Mouse (Mus musculus): ENCODE data around the gene Kdm4a. TPM values are rescaled to one million over a fixed set of nuclear protein-coding genes. Genes with fewer than 3 reads are reported as not detected.

Kdm4a gene
- total and polyA plus RNA-seq, 3 experiments: 18.7 to 26.3 (median 23.5) TPM

DNA sequence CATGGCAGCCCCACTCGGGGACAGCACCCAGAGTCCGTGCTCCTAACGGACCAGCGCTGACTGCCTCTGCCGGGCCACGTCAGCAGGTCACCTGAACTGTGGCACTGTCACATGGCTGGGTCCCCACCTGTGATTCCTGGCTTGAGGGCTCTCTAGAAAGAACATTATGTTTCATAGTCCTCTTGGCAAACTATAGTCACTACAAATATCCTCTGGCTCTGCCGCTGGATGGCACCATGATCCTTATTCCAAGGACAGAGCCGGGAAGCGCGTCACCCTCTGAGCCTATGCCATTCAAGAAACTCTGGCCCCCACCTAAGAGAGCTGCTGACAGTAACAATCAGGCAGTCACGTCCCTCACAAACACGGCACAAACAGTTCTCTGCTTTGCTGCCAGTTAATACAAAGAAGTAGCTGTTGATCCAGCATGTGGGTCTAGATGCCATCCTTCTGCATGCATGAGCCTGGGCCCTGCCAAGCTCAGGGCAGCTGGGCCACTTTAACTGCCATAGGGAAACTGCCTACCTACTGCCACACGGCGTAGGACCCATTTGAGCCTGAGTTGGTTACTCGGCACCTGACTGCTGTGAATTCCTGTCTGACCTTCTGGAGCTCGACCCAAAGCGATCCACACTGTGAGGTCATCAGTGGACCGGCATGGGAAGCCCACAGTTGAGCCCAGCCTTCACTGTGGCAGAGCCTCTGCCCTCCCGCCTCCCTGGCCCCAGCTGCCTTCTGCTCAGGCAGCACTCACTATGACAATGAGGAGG is 32.1 kb downstream of the Kdm4a start:
- H3K27me3 ChIP-seq (ENCODE audit: control insufficient read depth, insufficient read depth, low read length): no peaks in the 10 kb centered on the region
- DNase-seq: peak; percentile 58 to 65
- no peaks in the 10 kb centered on the region for H3K79me2 ChIP-seq (replicated peaks; ENCODE audit: control insufficient read depth, insufficient read depth, low read length)
- H3K9ac ChIP-seq (ENCODE audit: low read depth, low read length): no peak overlapping the region
- no peak overlapping the region for H3K4me3 ChIP-seq
- WGBS: 68% methylated on average over 19 of the region's 19 CpGs
- H3K36me3 ChIP-seq (ENCODE audit: control insufficient read depth, insufficient read depth, low read length): 0 out of 2 replicates have a peak, but pooled peaks cover 3% of the 10 kb centered on the region
- intact Hi-C loops (cut with DNase I): loop anchor here (5.0 kb wide), 1 partner anchor 145 kb away; the partner anchor contains the start of gene Ptprf
- H3K27ac ChIP-seq: peak overlapping the region; percentile 67
- no peaks in the 10 kb centered on the region; the same call in none of the 2 replicates for H3K4me1 ChIP-seq (ENCODE audit: control insufficient read depth, insufficient read depth, low read length)
- no peak; the same call in 1 of the 2 replicates for TF ChIP-seq EP300 (IDR thresholded peaks at IDR 0.05; ENCODE audit: insufficient read depth, low read depth, low read length)
- no peak; the same call in 1 of the 2 replicates for TF ChIP-seq POLR2A (IDR thresholded peaks at IDR 0.05; ENCODE audit: insufficient read depth, low read depth, low read length)
- TF ChIP-seq CTCF (IDR thresholded peaks at IDR 0.05): peak; percentile 50

DNA sequence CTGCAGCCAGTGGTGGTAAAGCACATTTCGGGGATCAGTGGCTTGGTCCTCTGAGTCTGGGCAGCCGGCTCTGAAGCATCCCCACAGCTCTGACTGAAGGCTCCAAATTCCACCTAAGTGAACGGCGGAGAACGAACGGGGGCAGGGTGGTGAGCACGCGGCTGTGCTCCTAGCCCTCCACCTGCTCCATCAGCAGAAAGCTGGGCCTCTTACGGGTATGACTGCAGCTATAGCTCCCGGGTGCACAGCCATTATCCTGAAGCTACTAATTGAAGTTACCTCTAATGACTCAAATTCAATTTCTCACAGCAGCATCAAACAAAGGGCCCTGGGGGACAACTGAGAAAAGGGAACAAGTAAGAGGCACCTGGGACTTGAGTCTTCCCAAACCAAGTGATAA is 32.8 kb downstream of the Kdm4a start:
- intact Hi-C loops (cut with DNase I): loop anchor here (5.0 kb wide), 1 partner anchor 145 kb away; the partner anchor contains the start of gene Ptprf
- 0 out of 2 replicates have a peak, but pooled peaks cover 3% of the 10 kb centered on the region for H3K36me3 ChIP-seq (ENCODE audit: control insufficient read depth, insufficient read depth, low read length)
- 89% methylated on average over 10 of the region's 10 CpGs for WGBS

DNA sequence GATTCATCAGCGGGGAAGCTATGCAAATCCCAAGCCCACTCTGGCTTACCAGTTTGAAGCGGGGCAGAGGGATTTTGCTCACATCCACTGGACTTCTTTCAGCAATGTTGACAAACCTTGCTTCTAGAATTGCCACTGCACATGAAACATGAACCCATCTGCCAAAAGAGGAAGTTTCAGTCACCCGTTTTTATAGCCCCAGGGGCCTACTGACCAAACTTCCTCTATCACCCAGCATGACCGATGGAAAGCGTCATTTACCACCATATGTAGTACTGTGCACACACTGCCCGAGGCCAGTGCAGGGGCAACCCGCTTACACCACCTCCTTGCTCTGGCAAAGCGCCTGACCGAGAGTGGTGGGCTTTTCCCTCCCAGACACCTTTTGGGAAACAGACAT is 35.5 kb downstream of the Kdm4a start:
- no peak overlapping the region for H3K9ac ChIP-seq (ENCODE audit: low read depth, low read length)
- H3K4me3 ChIP-seq: no peak overlapping the region
- H3K79me2 ChIP-seq (replicated peaks; ENCODE audit: control insufficient read depth, insufficient read depth, low read length): no peaks in the 10 kb centered on the region
- no peaks in the 10 kb centered on the region; the same call in 1 of the 2 replicates for H3K4me1 ChIP-seq (ENCODE audit: control insufficient read depth, insufficient read depth, low read length)
- 0 out of 2 replicates have a peak, but pooled peaks cover 3% of the 10 kb centered on the region for H3K36me3 ChIP-seq (ENCODE audit: control insufficient read depth, insufficient read depth, low read length)
- peak in 1 of 2 experiments; percentile 35 for DNase-seq
- H3K27me3 ChIP-seq (ENCODE audit: control insufficient read depth, insufficient read depth, low read length): no peaks in the 10 kb centered on the region
- TF ChIP-seq EP300 (IDR thresholded peaks at IDR 0.05; ENCODE audit: insufficient read depth, low read depth, low read length) (no peak), POLR2A (IDR thresholded peaks at IDR 0.05; ENCODE audit: insufficient read depth, low read depth, low read length) (no peak), CTCF (IDR thresholded peaks at IDR 0.05) (no peak)
- intact Hi-C loops (cut with DNase I): no loop called here
- no peak overlapping the region for H3K27ac ChIP-seq
- WGBS: 79% methylated on average over 9 of the region's 9 CpGs

More for the DNA sequence above, 32.8 kb downstream of the Kdm4a start:
- Histone ChIP-seq H3K4me3 (no peak overlapping the region), H3K9ac (ENCODE audit: low read depth, low read length) (no peak overlapping the region), H3K27me3 (ENCODE audit: control insufficient read depth, insufficient read depth, low read length) (no peaks in the 10 kb centered on the region), H3K27ac (peak overlapping the region; percentile 52), H3K79me2 (replicated peaks; ENCODE audit: control insufficient read depth, insufficient read depth, low read length) (no peaks in the 10 kb centered on the region), H3K4me1 (ENCODE audit: control insufficient read depth, insufficient read depth, low read length) (no peaks in the 10 kb centered on the region; the same call in none of the 2 replicates)
- no peak for DNase-seq
- TF ChIP-seq EP300 (IDR thresholded peaks at IDR 0.05; ENCODE audit: insufficient read depth, low read depth, low read length): no peak

DNA sequence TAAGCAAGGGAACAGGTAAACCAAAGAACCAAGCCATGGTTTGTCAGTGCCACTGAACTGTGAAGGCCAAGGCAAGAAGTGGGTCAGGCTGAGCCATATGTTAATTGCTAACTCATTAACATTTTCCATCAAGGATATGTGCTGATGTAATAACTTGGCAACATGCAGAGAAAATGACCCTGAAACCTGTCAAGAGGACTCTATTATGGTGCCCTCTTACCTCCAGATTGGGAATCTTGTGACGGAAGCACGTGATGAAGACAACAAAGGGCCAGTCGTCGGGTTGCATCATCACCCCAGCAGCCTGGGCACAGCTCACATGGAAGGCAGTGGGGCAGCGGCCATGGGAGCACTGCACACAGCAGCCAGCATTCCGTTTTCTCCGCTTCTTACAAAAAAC is 36.2 kb downstream of the Kdm4a start:
- peaks cover 2% of the 10 kb centered on the region for H3K4me1 ChIP-seq (ENCODE audit: control insufficient read depth, insufficient read depth, low read length)
- no peaks in the 10 kb centered on the region for H3K27me3 ChIP-seq (ENCODE audit: control insufficient read depth, insufficient read depth, low read length)
- WGBS: 82% methylated on average over 7 of the region's 7 CpGs
- no peak overlapping the region for H3K9ac ChIP-seq (ENCODE audit: low read depth, low read length)
- TF ChIP-seq CTCF (IDR thresholded peaks at IDR 0.05) (no peak), POLR2A (IDR thresholded peaks at IDR 0.05; ENCODE audit: insufficient read depth, low read depth, low read length) (no peak), EP300 (IDR thresholded peaks at IDR 0.05; ENCODE audit: insufficient read depth, low read depth, low read length) (no peak)
- H3K36me3 ChIP-seq (ENCODE audit: control insufficient read depth, insufficient read depth, low read length): 0 out of 2 replicates have a peak, but pooled peaks cover 3% of the 10 kb centered on the region
- no peaks in the 10 kb centered on the region for H3K79me2 ChIP-seq (replicated peaks; ENCODE audit: control insufficient read depth, insufficient read depth, low read length)
- no peak for DNase-seq
- no peak overlapping the region for H3K27ac ChIP-seq
- H3K4me3 ChIP-seq: no peak overlapping the region
- intact Hi-C loops (cut with DNase I): no loop called here

DNA sequence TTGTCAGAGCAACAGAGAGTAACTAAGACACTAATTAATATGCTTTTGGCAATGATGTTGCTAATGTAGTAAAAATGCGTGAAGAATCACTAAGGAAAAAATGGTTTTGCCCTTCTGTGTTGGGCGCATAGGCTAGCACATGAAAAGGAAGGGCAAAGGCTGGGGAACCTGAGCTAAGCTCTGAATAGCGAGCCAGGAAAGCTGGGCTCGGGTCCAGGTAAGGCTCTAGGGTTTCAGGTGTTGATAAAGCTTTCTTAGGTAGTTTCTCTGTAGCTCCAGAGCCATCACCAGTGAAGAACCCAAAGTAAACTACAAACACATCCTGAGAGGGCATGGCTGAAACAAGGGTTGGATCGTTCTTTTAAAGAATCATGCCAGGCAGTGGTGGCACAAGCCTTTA is 38.3 kb downstream of the Kdm4a start:
- Histone ChIP-seq H3K27ac (no peak overlapping the region), H3K4me1 (ENCODE audit: control insufficient read depth, insufficient read depth, low read length) (peaks cover 3% of the 10 kb centered on the region)
- 86% methylated on average over 5 of the region's 5 CpGs for WGBS

DNA sequence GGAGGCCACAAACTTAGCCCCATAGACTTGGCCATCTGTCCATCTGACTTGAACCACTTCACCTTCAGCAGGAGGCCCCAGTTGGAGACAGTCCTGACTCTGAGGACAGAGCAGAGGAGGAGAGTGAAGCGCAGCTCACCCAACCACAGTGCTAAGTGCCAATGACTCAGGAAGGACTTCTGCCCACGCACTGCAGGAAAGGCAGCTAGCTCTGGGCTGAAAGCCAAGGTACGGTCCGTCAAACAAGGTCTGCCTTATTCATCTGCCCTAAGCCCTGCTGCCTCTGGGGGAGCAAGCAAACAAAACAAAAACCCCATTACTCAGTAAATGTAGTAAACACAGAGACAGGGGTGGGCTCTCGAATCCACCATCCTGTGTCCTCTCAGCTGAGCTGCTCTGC is 41.0 kb downstream of the Kdm4a start:
- H3K36me3 ChIP-seq (ENCODE audit: control insufficient read depth, insufficient read depth, low read length): no peaks in the 10 kb centered on the region
- TF ChIP-seq EP300 (IDR thresholded peaks at IDR 0.05; ENCODE audit: insufficient read depth, low read depth, low read length): no peak
- TF ChIP-seq POLR2A (IDR thresholded peaks at IDR 0.05; ENCODE audit: insufficient read depth, low read depth, low read length): no peak
- TF ChIP-seq CTCF (IDR thresholded peaks at IDR 0.05): peak; percentile 41
- intact Hi-C loops (cut with DNase I): no loop called here

More for the DNA sequence above, 38.3 kb downstream of the Kdm4a start:
- Histone ChIP-seq H3K27me3 (ENCODE audit: control insufficient read depth, insufficient read depth, low read length) (no peaks in the 10 kb centered on the region), H3K36me3 (ENCODE audit: control insufficient read depth, insufficient read depth, low read length) (no peaks in the 10 kb centered on the region), H3K79me2 (replicated peaks; ENCODE audit: control insufficient read depth, insufficient read depth, low read length) (no peaks in the 10 kb centered on the region), H3K4me3 (no peak overlapping the region), H3K9ac (ENCODE audit: low read depth, low read length) (no peak overlapping the region)
- intact Hi-C loops (cut with DNase I): no loop called here
- DNase-seq: no peak
- TF ChIP-seq EP300 (IDR thresholded peaks at IDR 0.05; ENCODE audit: insufficient read depth, low read depth, low read length) (no peak), POLR2A (IDR thresholded peaks at IDR 0.05; ENCODE audit: insufficient read depth, low read depth, low read length) (no peak), CTCF (IDR thresholded peaks at IDR 0.05) (no peak)

More for the DNA sequence above, 41.0 kb downstream of the Kdm4a start:
- Histone ChIP-seq H3K4me1 (ENCODE audit: control insufficient read depth, insufficient read depth, low read length) (peaks cover 4% of the 10 kb centered on the region), H3K4me3 (no peak overlapping the region), H3K9ac (ENCODE audit: low read depth, low read length) (no peak overlapping the region), H3K27me3 (ENCODE audit: control insufficient read depth, insufficient read depth, low read length) (no peaks in the 10 kb centered on the region), H3K79me2 (replicated peaks; ENCODE audit: control insufficient read depth, insufficient read depth, low read length) (no peaks in the 10 kb centered on the region), H3K27ac (peak overlapping the region; percentile 36)
- DNase-seq: peak; percentile 57 to 77
- 16% methylated on average over 5 of the region's 5 CpGs for WGBS

All from heart, adult 2 months (tissue).